ENCODE assay signal across 1 mouse cellular context in genomic region chr11:54960251-54960650, GRCm38 (mm10).
TF ChIP-seq lines count a peak whose summit lies in the region.

No protein-coding gene starts in this region.

TF ChIP-seq in CH12.LX, 34 proteins besides CTCF, POLR2A, EP300 and RAD21 (continued from another document):
- TF ChIP-seq ZKSCAN1 (IDR thresholded peaks at IDR 0.05; ENCODE audit: borderline replicate concordance, low read depth, low read length), result no peak
- no peak for TF ChIP-seq HCFC1 (IDR thresholded peaks at IDR 0.05; ENCODE audit: low read depth, low read length)
